Mouse (Mus musculus): ENCODE results near the gene Tmem248. TPM values are rescaled to one million over a fixed set of nuclear protein-coding genes. Genes with fewer than 3 reads are reported as not detected.
A peak's percentile ranks its signal among the peaks of the same experiment; 100 is the strongest.
"Not testable (repeated sequence)": the region's sequence is repeated elsewhere in the genome, so short reads cannot be mapped to it uniquely, and the experiment has no call there.

Gene Tmem248
- polyA plus RNA-seq, 1 experiment from 2014 or later, result 34.6 TPM

GRCm38 (mm10) chr5:130239856-130240255, 23.0 kb downstream of the Tmem248 start:
- no peaks in the 10 kb centered on the region for H3K4me1 ChIP-seq
- peaks cover 98% of the 10 kb centered on the region for H3K36me3 ChIP-seq
- H3K27ac ChIP-seq, result no peak overlapping the region
- ATAC-seq (replicated peaks; ENCODE audit: low FRiP score), result no peak
- no peaks in the 10 kb centered on the region for H3K27me3 ChIP-seq
- WGBS, result 94% methylated on average over 2 of the region's 2 CpGs
- H3K9ac ChIP-seq, result no peak overlapping the region
- no peaks in the 10 kb centered on the region for H3K9me3 ChIP-seq (replicated peaks)
- no peak overlapping the region for H3K4me2 ChIP-seq
- no peak overlapping the region for H3K4me3 ChIP-seq (replicated peaks)

GRCm38 (mm10) chr5:130241426-130241825, 24.5 kb downstream of the Tmem248 start:
- no peaks in the 10 kb centered on the region for H3K27me3 ChIP-seq
- 93% methylated on average over 12 of the region's 12 CpGs for WGBS
- H3K9me3 ChIP-seq (replicated peaks), result no peaks in the 10 kb centered on the region
- H3K36me3 ChIP-seq, result peaks cover 98% of the 10 kb centered on the region
- H3K9ac ChIP-seq, result no peak overlapping the region
- no peak for ATAC-seq (replicated peaks; ENCODE audit: low FRiP score)
- H3K4me3 ChIP-seq (replicated peaks), result no peak overlapping the region
- no peaks in the 10 kb centered on the region for H3K4me1 ChIP-seq
- H3K27ac ChIP-seq, result no peak overlapping the region
- no peak overlapping the region for H3K4me2 ChIP-seq

- 69% methylated on average over 5 of the region's 5 CpGs for WGBS
- no peak overlapping the region for H3K4me3 ChIP-seq (replicated peaks)
- no peak overlapping the region for H3K27ac ChIP-seq
- H3K36me3 ChIP-seq, result peaks cover 100% of the 10 kb centered on the region
- H3K9me3 ChIP-seq (replicated peaks), result no peaks in the 10 kb centered on the region
- no peak overlapping the region for H3K4me2 ChIP-seq
- no peak for ATAC-seq (replicated peaks; ENCODE audit: low FRiP score)
- H3K27me3 ChIP-seq, result no peaks in the 10 kb centered on the region
- H3K4me1 ChIP-seq, result no peaks in the 10 kb centered on the region
- H3K9ac ChIP-seq, result no peak overlapping the region
These were observed 30.9 kb downstream of the Tmem248 start for GRCm38 (mm10) chr5:130247823-130248222.

- no peak for ATAC-seq (replicated peaks; ENCODE audit: low FRiP score)
- Histone ChIP-seq H3K4me2 (peak overlapping the region; percentile 69), H3K4me1 (peaks cover 25% of the 10 kb centered on the region), H3K9ac (peak overlapping the region; percentile 85), H3K27me3 (no peaks in the 10 kb centered on the region), H3K4me3 (replicated peaks) (peak overlapping the region; percentile 81), H3K27ac (peak overlapping the region; percentile 85), H3K9me3 (replicated peaks) (no peaks in the 10 kb centered on the region), H3K36me3 (peaks cover 49% of the 10 kb centered on the region)
- WGBS, result 11% methylated on average over 19 of the region's 19 CpGs
These were observed 37.5 kb downstream of the Tmem248 start for GRCm38 (mm10) chr5:130254164-130255016.

GRCm38 (mm10) chr5:130255017-130255720, 38.3 kb downstream of the Tmem248 start, which contains the start of the genes Sbds and Tyw1:
Gene Sbds, minus strand, starts transcription at chr5:130255530.
Gene Tyw1, plus strand, starts transcription at chr5:130255619.
- H3K4me1 ChIP-seq, result peaks cover 25% of the 10 kb centered on the region
- peak within 1 kb of the TSS; percentile 81 for H3K4me3 ChIP-seq (replicated peaks)
- no peaks in the 10 kb centered on the region for H3K9me3 ChIP-seq (replicated peaks)
- ATAC-seq (replicated peaks; ENCODE audit: low FRiP score), result peak; percentile 88
- no peaks in the 10 kb centered on the region for H3K27me3 ChIP-seq
- WGBS, result under 1% methylated on average over 52 of the region's 52 CpGs
- H3K27ac ChIP-seq, result peak within 1 kb of the TSS; percentile 85
- H3K36me3 ChIP-seq, result peaks cover 41% of the 10 kb centered on the region
- H3K9ac ChIP-seq, result peak within 1 kb of the TSS; percentile 85
- peak within 1 kb of the TSS; percentile 69 for H3K4me2 ChIP-seq

- peaks cover 25% of the 10 kb centered on the region for H3K4me1 ChIP-seq
- peaks cover 33% of the 10 kb centered on the region for H3K36me3 ChIP-seq
- peak overlapping the region; percentile 69 for H3K4me2 ChIP-seq
- not testable (repeated sequence) for H3K27me3 ChIP-seq; H3K9me3 ChIP-seq (replicated peaks)
- WGBS, result 29% methylated on average over 20 of the region's 20 CpGs
- peak overlapping the region; percentile 85 for H3K27ac ChIP-seq
- peak overlapping the region; percentile 81 for H3K4me3 ChIP-seq (replicated peaks)
- ATAC-seq (replicated peaks; ENCODE audit: low FRiP score), result peak; percentile 7
- H3K9ac ChIP-seq, result peak overlapping the region; percentile 27; the same call in 1 of the 2 replicates
These were observed 39.1 kb downstream of the Tmem248 start for GRCm38 (mm10) chr5:130255799-130256525.

- H3K27me3 ChIP-seq, result no peaks in the 10 kb centered on the region
- H3K4me2 ChIP-seq, result peak overlapping the region; percentile 69
- H3K4me3 ChIP-seq (replicated peaks), result peak overlapping the region; percentile 62
- ATAC-seq (replicated peaks; ENCODE audit: low FRiP score), result peak; percentile 94
- WGBS, result under 1% methylated on average over 25 of the region's 25 CpGs
- H3K4me1 ChIP-seq, result peaks cover 25% of the 10 kb centered on the region
- peak overlapping the region; percentile 88 for H3K27ac ChIP-seq
- no peaks in the 10 kb centered on the region for H3K9me3 ChIP-seq (replicated peaks)
- peak overlapping the region; percentile 62 for H3K9ac ChIP-seq
- H3K36me3 ChIP-seq, result peaks cover 30% of the 10 kb centered on the region
These were observed 39.9 kb downstream of the Tmem248 start for GRCm38 (mm10) chr5:130256678-130257271.

- Histone ChIP-seq H3K36me3 (peaks cover 26% of the 10 kb centered on the region), H3K27ac (peak overlapping the region; percentile 88), H3K9ac (peak overlapping the region; percentile 62), H3K4me2 (peak overlapping the region; percentile 69), H3K4me1 (peaks cover 25% of the 10 kb centered on the region), H3K27me3 (no peaks in the 10 kb centered on the region), H3K9me3 (replicated peaks) (no peaks in the 10 kb centered on the region), H3K4me3 (replicated peaks) (peak overlapping the region; percentile 62)
- WGBS, result 10% methylated on average over 8 of the region's 8 CpGs
- ATAC-seq (replicated peaks; ENCODE audit: low FRiP score), result no peak
These were observed 40.4 kb downstream of the Tmem248 start for GRCm38 (mm10) chr5:130257303-130257702.

- no peak overlapping the region for H3K4me2 ChIP-seq
- H3K27me3 ChIP-seq, result no peaks in the 10 kb centered on the region
- no peaks in the 10 kb centered on the region for H3K4me1 ChIP-seq
- ATAC-seq (replicated peaks; ENCODE audit: low FRiP score), result no peak
- H3K36me3 ChIP-seq, result peaks cover 61% of the 10 kb centered on the region
- no peak overlapping the region for H3K4me3 ChIP-seq (replicated peaks)
- H3K9me3 ChIP-seq (replicated peaks), result no peaks in the 10 kb centered on the region
- no peak overlapping the region for H3K9ac ChIP-seq
- WGBS, result 80% methylated on average over 11 of the region's 11 CpGs
- H3K27ac ChIP-seq, result no peak overlapping the region
These were observed 46.6 kb downstream of the Tmem248 start for GRCm38 (mm10) chr5:130263454-130263853.

- no peaks in the 10 kb centered on the region for H3K27me3 ChIP-seq
These were observed 47.6 kb downstream of the Tmem248 start for GRCm38 (mm10) chr5:130264433-130265005.

GRCm38 (mm10) chr5:130266651-130267050, 49.8 kb downstream of the Tmem248 start:
- no peak for ATAC-seq (replicated peaks; ENCODE audit: low FRiP score)
- 89% methylated on average over 7 of the region's 7 CpGs for WGBS
- Histone ChIP-seq H3K4me1 (no peaks in the 10 kb centered on the region), H3K9me3 (replicated peaks) (no peaks in the 10 kb centered on the region), H3K9ac (no peak overlapping the region), H3K27ac (no peak overlapping the region), H3K27me3 (no peaks in the 10 kb centered on the region), H3K4me2 (no peak overlapping the region), H3K36me3 (peaks cover 83% of the 10 kb centered on the region), H3K4me3 (replicated peaks) (no peak overlapping the region)

More at GRCm38 (mm10) chr5:130264433-130265005, 47.6 kb downstream of the Tmem248 start:
- no peak for ATAC-seq (replicated peaks; ENCODE audit: low FRiP score)
- Histone ChIP-seq H3K9ac (no peak overlapping the region), H3K9me3 (replicated peaks) (no peaks in the 10 kb centered on the region), H3K4me1 (no peaks in the 10 kb centered on the region), H3K36me3 (peaks cover 66% of the 10 kb centered on the region), H3K27ac (no peak overlapping the region), H3K4me2 (no peak overlapping the region), H3K4me3 (replicated peaks) (no peak overlapping the region)
- 90% methylated on average over 6 of the region's 6 CpGs for WGBS

Measured in kidney, embryonic 15.5 days (tissue).